Comparison of ENCODE assay signal across 8 mouse cellular contexts in the genomic region with DNA sequence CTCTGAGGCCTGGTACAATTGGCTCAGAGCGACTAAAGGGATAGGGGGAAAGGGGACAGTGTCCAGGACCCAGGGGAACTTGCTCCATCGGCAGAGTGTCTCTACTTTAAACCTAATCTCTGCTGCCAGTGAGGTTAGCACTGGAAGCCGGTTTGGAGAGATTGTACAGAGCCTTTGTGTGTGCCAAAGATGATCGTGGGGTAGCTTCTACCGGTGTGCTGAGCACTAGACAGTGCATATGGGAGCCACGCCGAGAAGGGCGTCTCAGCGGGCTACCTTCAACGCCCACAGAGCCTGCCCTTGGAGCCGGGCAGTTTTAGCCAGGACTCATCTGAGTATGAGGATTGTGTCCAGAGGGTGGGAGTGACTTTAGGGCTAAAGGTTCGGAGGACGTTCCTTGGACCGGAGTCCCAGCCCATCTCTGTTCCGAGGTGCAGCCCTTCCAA. TPM values are rescaled to one million over a fixed set of nuclear protein-coding genes. Genes with fewer than 3 reads are reported as not detected.
DNase-seq lines count a peak whose midpoint lies in the region; ATAC-seq lines count a peak whose summit lies in the region.
"Had no signal": no experiment of that assay in that cellular context is flagged by ENCODE, and none has a peak within 500 bp of the region (broad histone marks: within the 10 kb centered on the region; RNA-seq: fewer than 3 reads in every experiment).

No protein-coding gene starts in this region.

- peak overlapping the region; percentile 70 for H3K9ac ChIP-seq in neural tube, embryonic 11.5 days (ENCODE audit: low read length)
- peak overlapping the region; percentile 88 for H3K9ac ChIP-seq in forebrain, embryonic 16.5 days (replicated peaks; ENCODE audit: low read depth, low read length)
- no peak overlapping the region for H3K9ac ChIP-seq in liver, embryonic 13.5 days

- H3K9me3 ChIP-seq in neural tube, embryonic 11.5 days (ENCODE audit: control insufficient read depth, low read length) = no peaks in the 10 kb centered on the region
- H3K9me3 ChIP-seq in forebrain, embryonic 16.5 days (ENCODE audit: control insufficient read depth, low read length) = no peaks in the 10 kb centered on the region
- no peaks in the 10 kb centered on the region for H3K9me3 ChIP-seq in liver, embryonic 13.5 days (replicated peaks)

- no peak for ATAC-seq in neural tube, embryonic 11.5 days (ENCODE audit: insufficient read depth, low FRiP score, low TSS enrichment)
- ATAC-seq in forebrain, embryonic 16.5 days = peak; percentile 16; the same call in 1 of the 2 replicates
- ATAC-seq in liver, embryonic 13.5 days (ENCODE audit: low read depth) = no peak

- H3K36me3 ChIP-seq in neural tube, embryonic 11.5 days (ENCODE audit: control insufficient read depth, insufficient read depth, low read length) = no peaks in the 10 kb centered on the region
- H3K36me3 ChIP-seq in forebrain, embryonic 16.5 days (ENCODE audit: control insufficient read depth, insufficient read depth) = no peaks in the 10 kb centered on the region
- H3K36me3 ChIP-seq in liver, embryonic 13.5 days = no peaks in the 10 kb centered on the region

- WGBS in neural tube, embryonic 11.5 days = under 1% methylated on average over 15 of the region's 15 CpGs
- WGBS in forebrain, embryonic 16.5 days = 2% methylated on average over 15 of the region's 15 CpGs
- 3% methylated on average over 15 of the region's 15 CpGs for WGBS in liver, embryonic 13.5 days (ENCODE audit: insufficient replicate concordance)

- DNase-seq in neural tube, embryonic 11.5 days (ENCODE audit: low spot score) = no peak
- DNase-seq in neural tube, embryonic 10.5 days (ENCODE audit: extremely low spot score, low spot score) = no peak
- DNase-seq in liver, embryonic 13.5 days = no peak
- no peak for DNase-seq in yolk sac, embryonic 10.5 days (ENCODE audit: low spot score)
- no peak for DNase-seq in layer of hippocampus, adult 8-10 months (ENCODE audit: low spot score in 2 of 2)
- DNase-seq in ovary, postnatal 14 days (ENCODE audit: low spot score) = no peak
- DNase-seq: thymus, postnatal 14 days had no signal

- H3K4me2 ChIP-seq in neural tube, embryonic 11.5 days (ENCODE audit: low read depth) = peak overlapping the region; percentile 91
- H3K4me2 ChIP-seq in forebrain, embryonic 16.5 days (ENCODE audit: low read length) = peak overlapping the region; percentile 81
- H3K4me2 ChIP-seq in liver, embryonic 13.5 days = peak overlapping the region; percentile 71

- peak overlapping the region; percentile 55 for H3K4me3 ChIP-seq in neural tube, embryonic 11.5 days (ENCODE audit: low read depth, low read length)
- H3K4me3 ChIP-seq in forebrain, embryonic 16.5 days (replicated peaks; ENCODE audit: low read length) = peak overlapping the region; percentile 72
- peak overlapping the region; percentile 59 for H3K4me3 ChIP-seq in liver, embryonic 13.5 days (replicated peaks)

- no peaks in the 10 kb centered on the region for H3K27me3 ChIP-seq in neural tube, embryonic 11.5 days (ENCODE audit: control insufficient read depth, insufficient read depth, low read length)
- H3K27me3 ChIP-seq in forebrain, embryonic 16.5 days (replicated peaks; ENCODE audit: control insufficient read depth, insufficient read depth, low read length) = peaks cover 2% of the 10 kb centered on the region; the same call in 1 of the 2 replicates
- H3K27me3 ChIP-seq in liver, embryonic 13.5 days = peaks cover 98% of the 10 kb centered on the region

- H3K4me1 ChIP-seq in neural tube, embryonic 11.5 days (ENCODE audit: control insufficient read depth, insufficient read depth, low read length) = peaks cover 33% of the 10 kb centered on the region
- peaks cover 38% of the 10 kb centered on the region for H3K4me1 ChIP-seq in forebrain, embryonic 16.5 days (replicated peaks; ENCODE audit: control insufficient read depth, insufficient read depth, low read length)
- peaks cover 27% of the 10 kb centered on the region for H3K4me1 ChIP-seq in liver, embryonic 13.5 days (replicated peaks)

- peak overlapping the region; percentile 94 for H3K27ac ChIP-seq in neural tube, embryonic 11.5 days (ENCODE audit: low read depth, low read length)
- H3K27ac ChIP-seq in forebrain, embryonic 16.5 days (ENCODE audit: low read length) = peak overlapping the region; percentile 82
- H3K27ac ChIP-seq in liver, embryonic 13.5 days = no peak overlapping the region

RNA-seq across cellular contexts. Expression of a gene that starts 0.7 kb away (rescaled TPM):
- polyA plus RNA-seq in neural tube, embryonic 11.5 days (2014; fragmentation: Nextera tagmentation; extraction: Ambion mirVana) = 8.7 and 9.4 TPM in 2 replicates
- polyA plus RNA-seq in forebrain, embryonic 16.5 days (2015; fragmentation: Nextera tagmentation; extraction: Ambion mirVana) = 4.7 and 4.9 TPM in 2 replicates
- 0.29 and 0.38 TPM in 2 replicates for polyA plus RNA-seq in liver, embryonic 13.5 days (2015; fragmentation: Nextera tagmentation; extraction: Ambion mirVana)
- total RNA-seq in layer of hippocampus, adult 8-10 months (2022) = 1 to 10 TPM; 1.1 to 1.3 (median 1.2) TPM

RNA-seq across cellular contexts. Expression of a gene that starts 35.7 kb away (rescaled TPM):
- polyA plus RNA-seq in neural tube, embryonic 11.5 days (2014; fragmentation: Nextera tagmentation; extraction: Ambion mirVana) = 31.1 and 32.5 TPM in 2 replicates
- 34.4 and 40.3 TPM in 2 replicates for polyA plus RNA-seq in forebrain, embryonic 16.5 days (2015; fragmentation: Nextera tagmentation; extraction: Ambion mirVana)
- polyA plus RNA-seq in liver, embryonic 13.5 days (2015; fragmentation: Nextera tagmentation; extraction: Ambion mirVana) = 5.6 and 5.9 TPM in 2 replicates
- 100 to 1,000 TPM in 2 of 4 experiments, 10 to 100 TPM in 2; 91.9 to 107 (median 101) TPM for total RNA-seq in layer of hippocampus, adult 8-10 months (2022)
